Mouse (Mus musculus): ENCODE measurements around the gene Cd24a. TPM values are rescaled to one million over a fixed set of nuclear protein-coding genes. Genes with fewer than 3 reads are reported as not detected.

Cd24a gene
- polyA plus RNA-seq, 1 experiment from 2014 or later, result 175 TPM

- no peak overlapping the region for H3K4me2 ChIP-seq (replicated peaks)
- ATAC-seq (ENCODE audit: insufficient number of reproducible peaks, low FRiP score, low TSS enrichment, low read depth), result no peak
- H3K4me3 ChIP-seq (replicated peaks), result no peak overlapping the region
- WGBS, result 70% methylated on average over 10 of the region's 10 CpGs
- H3K27ac ChIP-seq (replicated peaks), result no peak overlapping the region
- no peaks in the 10 kb centered on the region for H3K36me3 ChIP-seq
- peaks cover 11% of the 10 kb centered on the region for H3K4me1 ChIP-seq
- H3K9ac ChIP-seq, result no peak overlapping the region
- no peaks in the 10 kb centered on the region for H3K27me3 ChIP-seq
- H3K9me3 ChIP-seq (replicated peaks), result no peaks in the 10 kb centered on the region
Measured at GRCm38 (mm10) chr10:43604687-43605250, 26.7 kb downstream of the Cd24a start.

GRCm38 (mm10) chr10:43605901-43606300 lies 27.8 kb downstream of the Cd24a start:
- no peak for ATAC-seq (ENCODE audit: insufficient number of reproducible peaks, low FRiP score, low TSS enrichment, low read depth)
- no peaks in the 10 kb centered on the region for H3K27me3 ChIP-seq
- 62% methylated on average over 7 of the region's 7 CpGs for WGBS

GRCm38 (mm10) chr10:43609507-43609906 lies 31.4 kb downstream of the Cd24a start:
- no peaks in the 10 kb centered on the region for H3K9me3 ChIP-seq (replicated peaks)

More at GRCm38 (mm10) chr10:43605901-43606300, 27.8 kb downstream of the Cd24a start:
- no peak overlapping the region for H3K4me3 ChIP-seq (replicated peaks)
- H3K9ac ChIP-seq, result no peak overlapping the region
- no peaks in the 10 kb centered on the region for H3K36me3 ChIP-seq
- H3K9me3 ChIP-seq (replicated peaks), result no peaks in the 10 kb centered on the region
- H3K27ac ChIP-seq (replicated peaks), result no peak overlapping the region
- H3K4me1 ChIP-seq, result peaks cover 11% of the 10 kb centered on the region
- no peak overlapping the region for H3K4me2 ChIP-seq (replicated peaks)

GRCm38 (mm10) chr10:43609958-43610357 lies 31.9 kb downstream of the Cd24a start:
- H3K4me2 ChIP-seq (replicated peaks), result no peak overlapping the region

More at GRCm38 (mm10) chr10:43609507-43609906, 31.4 kb downstream of the Cd24a start:
- Histone ChIP-seq H3K4me3 (replicated peaks) (no peak overlapping the region), H3K4me1 (no peaks in the 10 kb centered on the region), H3K36me3 (no peaks in the 10 kb centered on the region), H3K27ac (replicated peaks) (no peak overlapping the region), H3K27me3 (no peaks in the 10 kb centered on the region), H3K4me2 (replicated peaks) (no peak overlapping the region), H3K9ac (no peak overlapping the region)
- 76% methylated on average over 5 of the region's 5 CpGs for WGBS
- ATAC-seq (ENCODE audit: insufficient number of reproducible peaks, low FRiP score, low TSS enrichment, low read depth), result no peak

GRCm38 (mm10) chr10:43611081-43611480 lies 33.0 kb downstream of the Cd24a start:
- no peaks in the 10 kb centered on the region for H3K4me1 ChIP-seq
- H3K9ac ChIP-seq, result no peak overlapping the region
- H3K4me2 ChIP-seq (replicated peaks), result no peak overlapping the region
- H3K27ac ChIP-seq (replicated peaks), result no peak overlapping the region
- H3K4me3 ChIP-seq (replicated peaks), result no peak overlapping the region
- ATAC-seq (ENCODE audit: insufficient number of reproducible peaks, low FRiP score, low TSS enrichment, low read depth), result no peak
- H3K9me3 ChIP-seq (replicated peaks), result no peaks in the 10 kb centered on the region
- H3K27me3 ChIP-seq, result no peaks in the 10 kb centered on the region
- H3K36me3 ChIP-seq, result no peaks in the 10 kb centered on the region

More at GRCm38 (mm10) chr10:43609958-43610357, 31.9 kb downstream of the Cd24a start:
- 86% methylated on average over 2 of the region's 2 CpGs for WGBS
- no peak overlapping the region for H3K9ac ChIP-seq
- H3K27ac ChIP-seq (replicated peaks), result no peak overlapping the region
- H3K4me1 ChIP-seq, result no peaks in the 10 kb centered on the region
- H3K36me3 ChIP-seq, result no peaks in the 10 kb centered on the region
- ATAC-seq (ENCODE audit: insufficient number of reproducible peaks, low FRiP score, low TSS enrichment, low read depth), result no peak
- H3K4me3 ChIP-seq (replicated peaks), result no peak overlapping the region
- no peaks in the 10 kb centered on the region for H3K27me3 ChIP-seq
- no peaks in the 10 kb centered on the region for H3K9me3 ChIP-seq (replicated peaks)

GRCm38 (mm10) chr10:43619059-43619531 lies 41.0 kb downstream of the Cd24a start:
- no peaks in the 10 kb centered on the region for H3K27me3 ChIP-seq
- no peak for ATAC-seq (ENCODE audit: insufficient number of reproducible peaks, low FRiP score, low TSS enrichment, low read depth)
- H3K4me2 ChIP-seq (replicated peaks), result peak overlapping the region; percentile 22
- no peaks in the 10 kb centered on the region for H3K36me3 ChIP-seq
- H3K4me1 ChIP-seq, result peaks cover 16% of the 10 kb centered on the region
- H3K4me3 ChIP-seq (replicated peaks), result no peak overlapping the region
- WGBS, result 5% methylated on average over 6 of the region's 6 CpGs
- H3K9ac ChIP-seq, result no peak overlapping the region
- no peak overlapping the region for H3K27ac ChIP-seq (replicated peaks)
- H3K9me3 ChIP-seq (replicated peaks), result no peaks in the 10 kb centered on the region

GRCm38 (mm10) chr10:43619939-43620338 lies 41.9 kb downstream of the Cd24a start:
- no peak overlapping the region for H3K27ac ChIP-seq (replicated peaks)
- WGBS, result 56% methylated on average over 2 of the region's 2 CpGs
- H3K27me3 ChIP-seq, result no peaks in the 10 kb centered on the region
- H3K4me2 ChIP-seq (replicated peaks), result no peak overlapping the region
- no peaks in the 10 kb centered on the region for H3K36me3 ChIP-seq
- H3K4me3 ChIP-seq (replicated peaks), result no peak overlapping the region
- H3K4me1 ChIP-seq, result peaks cover 16% of the 10 kb centered on the region
- no peak overlapping the region for H3K9ac ChIP-seq
- no peak for ATAC-seq (ENCODE audit: insufficient number of reproducible peaks, low FRiP score, low TSS enrichment, low read depth)
- no peaks in the 10 kb centered on the region for H3K9me3 ChIP-seq (replicated peaks)

- Histone ChIP-seq H3K4me3 (replicated peaks) (no peak overlapping the region), H3K36me3 (no peaks in the 10 kb centered on the region), H3K27ac (replicated peaks) (no peak overlapping the region), H3K4me2 (replicated peaks) (no peak overlapping the region), H3K4me1 (peaks cover 15% of the 10 kb centered on the region), H3K9ac (no peak overlapping the region), H3K27me3 (no peaks in the 10 kb centered on the region), H3K9me3 (replicated peaks) (no peaks in the 10 kb centered on the region)
- WGBS, result 90% methylated on average over 8 of the region's 8 CpGs
- no peak for ATAC-seq (ENCODE audit: insufficient number of reproducible peaks, low FRiP score, low TSS enrichment, low read depth)
Measured at GRCm38 (mm10) chr10:43623510-43623909, 45.4 kb downstream of the Cd24a start.

- H3K9ac ChIP-seq, result no peak overlapping the region
- WGBS, result 76% methylated on average over 5 of the region's 5 CpGs
- no peaks in the 10 kb centered on the region for H3K27me3 ChIP-seq
- no peak overlapping the region for H3K27ac ChIP-seq (replicated peaks)
- peaks cover 7% of the 10 kb centered on the region for H3K4me1 ChIP-seq
- no peaks in the 10 kb centered on the region for H3K9me3 ChIP-seq (replicated peaks)
- no peak overlapping the region for H3K4me2 ChIP-seq (replicated peaks)
- H3K4me3 ChIP-seq (replicated peaks), result no peak overlapping the region
- H3K36me3 ChIP-seq, result no peaks in the 10 kb centered on the region
- no peak for ATAC-seq (ENCODE audit: insufficient number of reproducible peaks, low FRiP score, low TSS enrichment, low read depth)
Measured at GRCm38 (mm10) chr10:43624362-43624761, 46.3 kb downstream of the Cd24a start.

- H3K27me3 ChIP-seq, result no peaks in the 10 kb centered on the region
- H3K9me3 ChIP-seq (replicated peaks), result no peaks in the 10 kb centered on the region
- no peak overlapping the region for H3K4me3 ChIP-seq (replicated peaks)
- ATAC-seq (ENCODE audit: insufficient number of reproducible peaks, low FRiP score, low TSS enrichment, low read depth), result no peak
- H3K9ac ChIP-seq, result no peak overlapping the region
- no peak overlapping the region for H3K4me2 ChIP-seq (replicated peaks)
- no peak overlapping the region for H3K27ac ChIP-seq (replicated peaks)
- 75% methylated on average over 2 of the region's 2 CpGs for WGBS
- H3K36me3 ChIP-seq, result no peaks in the 10 kb centered on the region
- H3K4me1 ChIP-seq, result 0 out of 2 replicates have a peak, but pooled peaks cover 2% of the 10 kb centered on the region
Measured at GRCm38 (mm10) chr10:43624791-43625398, 46.8 kb downstream of the Cd24a start.

GRCm38 (mm10) chr10:43625578-43625977 lies 47.5 kb downstream of the Cd24a start:
- Histone ChIP-seq H3K27ac (replicated peaks) (no peak overlapping the region), H3K4me1 (no peaks in the 10 kb centered on the region), H3K4me2 (replicated peaks) (no peak overlapping the region)

GRCm38 (mm10) chr10:43629216-43629615 lies 51.1 kb downstream of the Cd24a start:
- no peaks in the 10 kb centered on the region for H3K36me3 ChIP-seq
- H3K9ac ChIP-seq, result no peak overlapping the region
- H3K9me3 ChIP-seq (replicated peaks), result no peaks in the 10 kb centered on the region
- H3K4me1 ChIP-seq, result no peaks in the 10 kb centered on the region
- no peaks in the 10 kb centered on the region for H3K27me3 ChIP-seq
- no peak overlapping the region for H3K4me2 ChIP-seq (replicated peaks)
- no peak overlapping the region for H3K27ac ChIP-seq (replicated peaks)
- H3K4me3 ChIP-seq (replicated peaks), result no peak overlapping the region
- 27% methylated on average over 5 of the region's 5 CpGs for WGBS
- ATAC-seq (ENCODE audit: insufficient number of reproducible peaks, low FRiP score, low TSS enrichment, low read depth), result no peak

More at GRCm38 (mm10) chr10:43625578-43625977, 47.5 kb downstream of the Cd24a start:
- no peaks in the 10 kb centered on the region for H3K36me3 ChIP-seq
- H3K9me3 ChIP-seq (replicated peaks), result no peaks in the 10 kb centered on the region
- ATAC-seq (ENCODE audit: insufficient number of reproducible peaks, low FRiP score, low TSS enrichment, low read depth), result no peak
- no peaks in the 10 kb centered on the region for H3K27me3 ChIP-seq
- no peak overlapping the region for H3K9ac ChIP-seq
- WGBS, result 67% methylated on average over 2 of the region's 2 CpGs
- H3K4me3 ChIP-seq (replicated peaks), result no peak overlapping the region
